Mouse (Mus musculus): Measurements from ENCODE around the gene Ube2a.

DNA sequence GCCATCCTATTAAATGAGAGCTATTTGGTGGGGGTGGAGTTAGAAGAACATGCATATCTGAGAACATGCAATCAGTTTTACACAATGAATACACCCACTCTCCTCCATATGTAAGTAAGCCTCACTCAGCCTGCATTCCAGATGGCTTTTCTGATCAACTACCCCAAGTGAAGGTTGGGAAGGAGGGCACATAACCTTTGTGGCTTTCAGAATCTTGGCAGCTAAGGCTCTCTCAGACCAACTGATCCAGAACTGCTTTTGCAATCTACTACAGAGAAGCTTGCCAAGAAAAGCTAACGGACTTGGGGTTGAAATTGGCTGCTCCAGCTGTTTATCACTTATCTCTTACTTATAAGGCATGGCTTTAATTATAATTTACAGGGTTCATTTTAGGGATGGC, 44.0 kb downstream of the Ube2a start:
- TF ChIP-seq CEBPB (IDR thresholded peaks at IDR 0.05; ENCODE audit: insufficient read depth, poor library complexity, severe bottlenecking) (no peak), POLR2A (IDR thresholded peaks at IDR 0.05; ENCODE audit: insufficient read length, low read depth) (no peak), MAX (IDR thresholded peaks at IDR 0.05; ENCODE audit: low read depth) (no peak), USF1 (IDR thresholded peaks at IDR 0.05; ENCODE audit: low read depth) (no peak), E2F4 (IDR thresholded peaks at IDR 0.05; ENCODE audit: insufficient read depth) (no peak), MYOD1 (IDR thresholded peaks at IDR 0.05; ENCODE audit: control insufficient read depth in 1 of 3, insufficient read length in 2 of 3, low read depth in 2 of 3) (no peak), TCF12 (IDR thresholded peaks at IDR 0.05; ENCODE audit: insufficient read depth, poor library complexity, severe bottlenecking) (no peak), POLR2AphosphoS2 (IDR thresholded peaks at IDR 0.05; ENCODE audit: insufficient read length, low read depth) (no peak), REST (IDR thresholded peaks at IDR 0.05; ENCODE audit: insufficient read depth, insufficient read length) (no peak), SRF (IDR thresholded peaks at IDR 0.05; ENCODE audit: control insufficient read depth, insufficient read length, low read depth) (no peak), MYOG (IDR thresholded peaks at IDR 0.05; ENCODE audit: control insufficient read depth in 1 of 3, insufficient read depth in 1 of 3, insufficient read length in 2 of 3, low read depth in 2 of 3) (no peak)
